Mouse (Mus musculus): Measurements from ENCODE around the gene Ift74.

DNA sequence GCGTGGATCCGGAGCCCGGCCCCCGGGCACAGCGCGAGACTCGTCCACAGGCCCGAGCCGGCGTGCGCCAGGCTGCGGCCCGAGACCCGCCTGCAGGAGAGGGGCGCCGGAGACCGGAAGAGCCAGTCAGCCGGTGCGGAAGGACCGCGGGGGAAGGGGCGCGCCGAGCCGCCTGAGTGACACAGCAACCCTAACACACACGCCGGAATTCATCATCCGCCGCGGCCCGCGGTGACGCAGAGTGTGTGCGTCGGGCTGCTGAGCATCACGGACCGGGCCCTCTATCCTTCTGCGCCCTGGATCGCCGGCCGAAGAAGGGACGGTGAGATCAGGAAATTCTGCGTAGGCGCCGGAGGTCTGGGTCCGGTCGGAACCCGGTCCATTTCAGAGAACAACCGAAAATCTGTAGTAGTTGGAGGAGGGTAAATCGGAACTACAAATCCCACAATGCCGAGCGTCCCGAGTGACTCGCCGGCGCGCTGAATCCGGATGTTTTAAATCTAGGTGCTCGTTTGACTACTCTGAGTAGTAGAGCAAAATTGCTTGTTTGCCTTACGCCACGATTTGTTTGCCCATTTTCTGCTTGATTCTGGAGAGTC is 11.2 kb upstream of the Ift74 start, which contains the start of gene Plaa:
- TF ChIP-seq CTCF (IDR thresholded peaks at IDR 0.05; ENCODE audit: low read depth) (no peak), EP300 (IDR thresholded peaks at IDR 0.05; ENCODE audit: low read depth) (no peak)

All from liver, postnatal 0 days (tissue).